21 mouse cellular contexts compared by ENCODE assay signal in the genomic region with DNA sequence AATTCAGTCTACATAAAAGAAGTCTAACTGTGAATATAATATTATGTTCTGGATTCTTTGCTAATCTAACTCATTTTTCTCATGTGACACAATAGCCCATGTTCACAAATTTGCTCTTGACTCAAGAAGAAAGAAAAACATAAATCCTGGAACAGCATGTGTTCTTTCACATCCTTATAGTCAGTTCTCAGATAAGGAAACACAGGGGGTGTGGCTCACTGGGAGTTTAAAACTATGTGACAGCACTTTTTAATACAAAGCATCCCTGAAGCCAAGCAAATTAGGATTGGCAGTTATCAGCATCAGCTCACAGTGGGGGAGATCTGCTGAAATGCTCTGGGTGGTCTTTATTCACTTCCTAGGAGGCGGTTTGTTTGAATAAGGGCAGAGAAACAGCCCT.
DNase-seq lines count a peak whose midpoint lies in the region; ATAC-seq and TF ChIP-seq lines count a peak whose summit lies in the region.
"Had no signal": no experiment of that assay in that cellular context is flagged by ENCODE, and none has a peak within 500 bp of the region (broad histone marks: within the 10 kb centered on the region; RNA-seq: fewer than 3 reads in every experiment).

No protein-coding gene starts in this region.

- no peak overlapping the region for H3K4me2 ChIP-seq in embryonic facial prominence, embryonic 14.5 days (ENCODE audit: low read depth, low read length)
- no peak overlapping the region for H3K4me2 ChIP-seq in lung, embryonic 14.5 days
- H3K4me2 ChIP-seq: embryonic facial prominence, embryonic 12.5 days; forebrain, embryonic 12.5 days; heart, embryonic 12.5 days; hindbrain, embryonic 12.5 days; intestine, embryonic 15.5 days had no signal

- no peaks in the 10 kb centered on the region for H3K4me1 ChIP-seq in embryonic facial prominence, embryonic 14.5 days (ENCODE audit: control insufficient read depth, insufficient read depth, low read length)
- no peaks in the 10 kb centered on the region for H3K4me1 ChIP-seq in embryonic facial prominence, embryonic 10.5 days
- no peaks in the 10 kb centered on the region for H3K4me1 ChIP-seq in lung, embryonic 14.5 days (ENCODE audit: insufficient read depth)
- H3K4me1 ChIP-seq: embryonic facial prominence, embryonic 12.5 days; forebrain, embryonic 12.5 days; heart, embryonic 12.5 days; hindbrain, embryonic 12.5 days; intestine, embryonic 15.5 days had no signal

- no peak for ATAC-seq in embryonic facial prominence, embryonic 14.5 days (ENCODE audit: low read depth)
- ATAC-seq in lung, embryonic 14.5 days (ENCODE audit: insufficient read depth) = peak; percentile 47; the same call in 1 of the 2 replicates
- ATAC-seq: activated CD4-positive, CD25-positive, alpha-beta regulatory T cell, adult 4 months; intestine, embryonic 15.5 days; Patski had no signal

- H3K27ac ChIP-seq in embryonic facial prominence, embryonic 14.5 days (replicated peaks; ENCODE audit: low read depth, low read length) = no peak overlapping the region
- H3K27ac ChIP-seq in embryonic facial prominence, embryonic 10.5 days (replicated peaks) = no peak overlapping the region
- H3K27ac ChIP-seq in lung, embryonic 14.5 days (ENCODE audit: low read depth) = no peak overlapping the region
- H3K27ac ChIP-seq: embryonic facial prominence, embryonic 12.5 days; forebrain, embryonic 12.5 days; gastrocnemius, adult 2 months; hindbrain, embryonic 12.5 days; intestine, embryonic 15.5 days had no signal

- WGBS in embryonic facial prominence, embryonic 14.5 days = 39% methylated on average over 1 of the region's 1 CpGs
- WGBS in embryonic facial prominence, embryonic 10.5 days = 52% methylated on average over 1 of the region's 1 CpGs
- WGBS in lung, embryonic 14.5 days = 21% methylated on average over 1 of the region's 1 CpGs

- H3K9ac ChIP-seq in embryonic facial prominence, embryonic 14.5 days (ENCODE audit: low read depth, low read length) = no peak overlapping the region
- no peak overlapping the region for H3K9ac ChIP-seq in lung, embryonic 14.5 days
- H3K9ac ChIP-seq: embryonic facial prominence, embryonic 12.5 days; forebrain, embryonic 12.5 days; heart, embryonic 12.5 days; hindbrain, embryonic 12.5 days; intestine, embryonic 15.5 days had no signal

- H3K36me3 ChIP-seq in embryonic facial prominence, embryonic 14.5 days (ENCODE audit: control insufficient read depth, insufficient read depth, low read length) = no peaks in the 10 kb centered on the region
- no peaks in the 10 kb centered on the region for H3K36me3 ChIP-seq in embryonic facial prominence, embryonic 10.5 days (replicated peaks)
- no peaks in the 10 kb centered on the region for H3K36me3 ChIP-seq in lung, embryonic 14.5 days (ENCODE audit: insufficient read depth)
- H3K36me3 ChIP-seq: embryonic facial prominence, embryonic 12.5 days; forebrain, embryonic 12.5 days; heart, embryonic 12.5 days; hindbrain, embryonic 12.5 days; intestine, embryonic 15.5 days had no signal

- H3K27me3 ChIP-seq in embryonic facial prominence, embryonic 14.5 days (replicated peaks; ENCODE audit: control insufficient read depth, insufficient read depth, low read length) = no peaks in the 10 kb centered on the region
- H3K27me3 ChIP-seq in embryonic facial prominence, embryonic 10.5 days (replicated peaks; ENCODE audit: low read depth, poor library complexity, severe bottlenecking) = no peaks in the 10 kb centered on the region
- no peaks in the 10 kb centered on the region for H3K27me3 ChIP-seq in lung, embryonic 14.5 days (ENCODE audit: insufficient read depth, low read length)
- H3K27me3 ChIP-seq: CH12.LX; embryonic facial prominence, embryonic 12.5 days; forebrain, embryonic 12.5 days; heart, embryonic 12.5 days; hindbrain, embryonic 12.5 days; intestine, embryonic 15.5 days; Patski had no signal

- no peaks in the 10 kb centered on the region for H3K9me3 ChIP-seq in embryonic facial prominence, embryonic 14.5 days (ENCODE audit: control insufficient read depth, low read length)
- no peaks in the 10 kb centered on the region for H3K9me3 ChIP-seq in embryonic facial prominence, embryonic 10.5 days
- no peaks in the 10 kb centered on the region for H3K9me3 ChIP-seq in lung, embryonic 14.5 days (ENCODE audit: low read depth, low read length)
- H3K9me3 ChIP-seq: embryonic facial prominence, embryonic 12.5 days; forebrain, embryonic 12.5 days; heart, embryonic 12.5 days; hindbrain, embryonic 12.5 days; intestine, embryonic 15.5 days had no signal

- DNase-seq in embryonic facial prominence, embryonic 14.5 days (ENCODE audit: low spot score) = peak; percentile 22
- DNase-seq in embryonic facial prominence, embryonic 10.5 days (ENCODE audit: low spot score) = no peak
- DNase-seq in lung, embryonic 14.5 days = peak; percentile 43
- no peak for DNase-seq in lung, adult 18-20 months
- DNase-seq in brain, embryonic 14.5 days (ENCODE audit: low read depth) = peak; percentile 38
- DNase-seq in retina, embryonic 14.5 days (ENCODE audit: low spot score) = peak; percentile 74
- no peak for DNase-seq in kidney, postnatal 25 days
- DNase-seq: adrenal gland, postnatal 25 days; cerebellum, adult 11 months; cerebellum, adult 8-10 months; cerebellum, postnatal 14 days; gastrocnemius, adult 2 months; gastrocnemius, postnatal 25 days had no signal

- no peak overlapping the region for H3K4me3 ChIP-seq in embryonic facial prominence, embryonic 14.5 days (ENCODE audit: low read depth, low read length)
- H3K4me3 ChIP-seq in embryonic facial prominence, embryonic 10.5 days = no peak overlapping the region
- H3K4me3 ChIP-seq in lung, embryonic 14.5 days (ENCODE audit: low read depth, low read length) = no peak overlapping the region
- H3K4me3 ChIP-seq: embryonic facial prominence, embryonic 12.5 days; forebrain, embryonic 12.5 days; gastrocnemius, adult 2 months; heart, embryonic 12.5 days; hindbrain, embryonic 12.5 days; intestine, embryonic 15.5 days had no signal

- no peak for TF ChIP-seq POLR2A in brain, embryonic 14.5 days (IDR thresholded peaks at IDR 0.05; ENCODE audit: borderline replicate concordance, extremely low read depth, insufficient read depth, insufficient read length, poor library complexity, severe bottlenecking)

- no peak for TF ChIP-seq CTCF in lung, embryonic 14.5 days (IDR thresholded peaks at IDR 0.05; ENCODE audit: low read depth)
- TF ChIP-seq CTCF in brain, embryonic 14.5 days (IDR thresholded peaks at IDR 0.05; ENCODE audit: borderline replicate concordance, extremely low read depth, insufficient read depth, insufficient read length) = no peak

Comparison
In these comparisons a context has a peak if more than half of its experiments do, and no peak if none do; other contexts are left out.
1. DNase-seq: peak in embryonic facial prominence, embryonic 14.5 days (single experiment), lung, embryonic 14.5 days (single experiment), brain, embryonic 14.5 days (single experiment) and retina, embryonic 14.5 days (single experiment); none in embryonic facial prominence, embryonic 10.5 days (single experiment), lung, adult 18-20 months (0 of 2) and kidney, postnatal 25 days (0 of 2).